Mouse (Mus musculus): ENCODE data around the gene Wnt9a.

DNA sequence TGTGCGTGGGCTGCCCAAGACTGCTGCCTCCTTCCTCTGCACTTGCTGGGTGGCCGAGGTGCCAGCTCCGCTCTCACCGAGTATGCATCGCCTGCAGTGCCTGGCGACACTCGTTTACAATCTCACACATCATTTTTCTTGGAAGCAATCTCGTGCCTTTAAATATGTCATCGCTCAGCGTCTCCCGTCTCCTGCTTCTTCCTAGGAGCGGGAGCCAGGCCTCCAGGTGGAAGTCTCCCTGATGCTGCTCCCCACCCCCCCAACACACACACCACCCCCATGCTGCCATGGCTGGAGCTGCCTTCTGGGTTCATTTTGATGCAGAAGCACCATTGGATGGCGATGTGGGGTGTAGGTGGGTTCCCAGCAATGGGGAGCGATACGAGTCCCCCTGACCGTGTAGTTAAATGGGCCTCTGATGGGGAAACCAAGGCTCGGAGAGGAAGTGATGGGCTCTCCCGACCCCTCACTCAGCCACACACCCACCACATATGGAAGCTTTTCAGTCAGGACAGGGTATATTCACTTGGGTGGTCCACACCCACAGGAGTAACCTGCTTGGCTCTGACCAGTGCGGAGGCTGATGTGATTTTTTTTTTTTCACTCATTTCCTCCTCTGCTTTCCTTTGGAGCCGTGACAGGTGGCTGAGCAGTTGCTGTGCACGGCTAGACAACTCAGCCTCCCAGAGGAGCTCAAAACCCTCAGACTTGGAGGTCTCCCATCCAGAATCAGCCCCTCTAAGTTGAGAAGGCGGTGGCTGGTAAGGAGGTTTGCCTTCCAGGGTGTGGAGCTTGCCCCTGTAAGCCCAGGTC is 1.5 kb upstream of the Wnt9a start:
- no peak for TF ChIP-seq EP300 (IDR thresholded peaks at IDR 0.05; ENCODE audit: insufficient read depth, low read depth, low read length)
- TF ChIP-seq CTCF (IDR thresholded peaks at IDR 0.05; ENCODE audit: low read depth, low read length) = no peak
- no peak for TF ChIP-seq POLR2A (IDR thresholded peaks at IDR 0.05; ENCODE audit: insufficient read depth, low read length)
